Comparison of ENCODE assay signal across 22 mouse cellular contexts in genomic region chr13:31620937-31621336, GRCm38 (mm10). TPM values are rescaled to one million over a fixed set of nuclear protein-coding genes. Genes with fewer than 3 reads are reported as not detected.
DNase-seq lines count a peak whose midpoint lies in the region; ATAC-seq and TF ChIP-seq lines count a peak whose summit lies in the region.
"Had no signal": no experiment of that assay in that cellular context is flagged by ENCODE, and none has a peak within 500 bp of the region (broad histone marks: within the 10 kb centered on the region; RNA-seq: fewer than 3 reads in every experiment).

No protein-coding gene starts in this region.

- DNase-seq in embryo, embryonic 10.5 days (ENCODE audit: low spot score): peak; percentile 30
- DNase-seq in embryo, embryonic 10 days (ENCODE audit: low spot score): no peak
- DNase-seq in midbrain, embryonic 10.5 days (ENCODE audit: low spot score): peak; percentile 19
- no peak for DNase-seq in midbrain, embryonic 14.5 days
- DNase-seq in intestine, embryonic 14.5 days (ENCODE audit: low spot score): peak; percentile 52
- no peak for DNase-seq in stomach, postnatal 0 days (ENCODE audit: low spot score)
- DNase-seq in heart, adult 9 months (ENCODE audit: low spot score in 2 of 2): no peak
- no peak for DNase-seq in right cerebral cortex, postnatal 10 days (ENCODE audit: low spot score in 2 of 2)
- DNase-seq: cerebellum, postnatal 10 days; gastrocnemius, postnatal 14 days; heart, adult 2 months; heart, postnatal 10 days; kidney, adult 8-10 months; kidney, postnatal 4 days; layer of hippocampus, postnatal 36 days; left cerebral cortex, postnatal 4 days; lung, adult 2 months; retina, postnatal 1 day had no signal

- H3K4me2 ChIP-seq in midbrain, embryonic 14.5 days (ENCODE audit: low read length): no peak overlapping the region
- peak overlapping the region; percentile 67 for H3K4me2 ChIP-seq in intestine, embryonic 14.5 days (ENCODE audit: low read length)
- peak overlapping the region; percentile 69 for H3K4me2 ChIP-seq in stomach, postnatal 0 days (replicated peaks; ENCODE audit: low read depth)
- H3K4me2 ChIP-seq: forebrain, embryonic 12.5 days had no signal

- no peak for TF ChIP-seq CTCF in stomach, postnatal 0 days (IDR thresholded peaks at IDR 0.05; ENCODE audit: low read depth)

- peaks cover 100% of the 10 kb centered on the region for H3K27me3 ChIP-seq in midbrain, embryonic 10.5 days (ENCODE audit: low read depth, poor library complexity, severe bottlenecking)
- H3K27me3 ChIP-seq in midbrain, embryonic 14.5 days (ENCODE audit: control insufficient read depth, insufficient read depth, low read length): peaks cover 98% of the 10 kb centered on the region
- peaks cover 94% of the 10 kb centered on the region for H3K27me3 ChIP-seq in intestine, embryonic 14.5 days (replicated peaks; ENCODE audit: control insufficient read depth, insufficient read depth, low read length)
- H3K27me3 ChIP-seq in stomach, postnatal 0 days (ENCODE audit: control insufficient read depth, insufficient read depth, low read length): peaks cover 10% of the 10 kb centered on the region; the same call in 1 of the 2 replicates

- H3K9ac ChIP-seq in midbrain, embryonic 14.5 days (replicated peaks; ENCODE audit: low read length): no peak overlapping the region
- H3K9ac ChIP-seq in intestine, embryonic 14.5 days (ENCODE audit: low read length): peak overlapping the region; percentile 42; the same call in 1 of the 2 replicates
- H3K9ac ChIP-seq in stomach, postnatal 0 days (ENCODE audit: low read length): no peak overlapping the region
- H3K9ac ChIP-seq: forebrain, embryonic 12.5 days; hindbrain, embryonic 15.5 days had no signal

- no peak for ATAC-seq in midbrain, embryonic 14.5 days (ENCODE audit: low FRiP score, low TSS enrichment)
- no peak for ATAC-seq in intestine, embryonic 14.5 days (replicated peaks; ENCODE audit: low FRiP score, low TSS enrichment, low read depth)
- no peak for ATAC-seq in stomach, postnatal 0 days (ENCODE audit: low FRiP score, low TSS enrichment)
- ATAC-seq: CD4-positive, CD25-positive, alpha-beta regulatory T cell, adult 4 months had no signal

- no peak for TF ChIP-seq EP300 in stomach, postnatal 0 days (optimal IDR thresholded peaks at IDR 0.05)

- H3K9me3 ChIP-seq in midbrain, embryonic 10.5 days (replicated peaks): no peaks in the 10 kb centered on the region
- no peaks in the 10 kb centered on the region for H3K9me3 ChIP-seq in midbrain, embryonic 14.5 days (ENCODE audit: control insufficient read depth, low read length)
- H3K9me3 ChIP-seq in intestine, embryonic 14.5 days (ENCODE audit: control insufficient read depth, low read length): no peaks in the 10 kb centered on the region
- H3K9me3 ChIP-seq in stomach, postnatal 0 days (ENCODE audit: control insufficient read depth, low read length): no peaks in the 10 kb centered on the region
- H3K9me3 ChIP-seq: hindbrain, embryonic 15.5 days had no signal

- peaks cover 42% of the 10 kb centered on the region for H3K4me1 ChIP-seq in midbrain, embryonic 10.5 days
- H3K4me1 ChIP-seq in midbrain, embryonic 14.5 days (ENCODE audit: control insufficient read depth, insufficient read depth, low read length): peaks cover 12% of the 10 kb centered on the region; the same call in 1 of the 2 replicates
- peaks cover 11% of the 10 kb centered on the region for H3K4me1 ChIP-seq in intestine, embryonic 14.5 days (replicated peaks; ENCODE audit: control insufficient read depth, insufficient read depth, low read length)
- no peaks in the 10 kb centered on the region for H3K4me1 ChIP-seq in stomach, postnatal 0 days (replicated peaks; ENCODE audit: control insufficient read depth, insufficient read depth)

- H3K4me3 ChIP-seq in midbrain, embryonic 10.5 days: no peak overlapping the region
- H3K4me3 ChIP-seq in midbrain, embryonic 14.5 days (replicated peaks; ENCODE audit: low read depth, low read length): no peak overlapping the region
- H3K4me3 ChIP-seq in intestine, embryonic 14.5 days (ENCODE audit: low read depth, low read length): peak overlapping the region; percentile 28; the same call in 1 of the 2 replicates
- H3K4me3 ChIP-seq in stomach, postnatal 0 days (ENCODE audit: low read depth, low read length): peak overlapping the region; percentile 47; the same call in 1 of the 2 replicates
- H3K4me3 ChIP-seq: forebrain, embryonic 12.5 days; heart, adult 2 months; hindbrain, embryonic 15.5 days; megakaryocyte, embryonic 14.5 days had no signal

- no peaks in the 10 kb centered on the region for H3K36me3 ChIP-seq in midbrain, embryonic 10.5 days
- no peaks in the 10 kb centered on the region for H3K36me3 ChIP-seq in midbrain, embryonic 14.5 days (ENCODE audit: control insufficient read depth, insufficient read depth, low read length)
- no peaks in the 10 kb centered on the region for H3K36me3 ChIP-seq in intestine, embryonic 14.5 days (ENCODE audit: control insufficient read depth, insufficient read depth, low read length)
- no peaks in the 10 kb centered on the region for H3K36me3 ChIP-seq in stomach, postnatal 0 days (ENCODE audit: control insufficient read depth, insufficient read depth, low read length)
- H3K36me3 ChIP-seq: forebrain, embryonic 12.5 days; hindbrain, embryonic 15.5 days had no signal

- no peak overlapping the region for H3K27ac ChIP-seq in midbrain, embryonic 10.5 days (replicated peaks)
- H3K27ac ChIP-seq in midbrain, embryonic 14.5 days (replicated peaks; ENCODE audit: low read depth, low read length): no peak overlapping the region
- no peak overlapping the region for H3K27ac ChIP-seq in intestine, embryonic 14.5 days (ENCODE audit: low read depth)
- peak overlapping the region; percentile 61; the same call in 1 of the 2 replicates for H3K27ac ChIP-seq in stomach, postnatal 0 days (replicated peaks)
- H3K27ac ChIP-seq: forebrain, embryonic 12.5 days; heart, adult 2 months; hindbrain, embryonic 15.5 days had no signal

- 4% methylated on average over 4 of the region's 4 CpGs for WGBS in midbrain, embryonic 10.5 days
- 2% methylated on average over 4 of the region's 4 CpGs for WGBS in midbrain, embryonic 14.5 days
- 35% methylated on average over 4 of the region's 4 CpGs for WGBS in intestine, embryonic 14.5 days
- WGBS in stomach, postnatal 0 days: 52% methylated on average over 4 of the region's 4 CpGs

RNA-seq across cellular contexts. Expression of gene Foxf2, which starts 4.7 kb away (rescaled TPM):
- polyA plus RNA-seq in midbrain, embryonic 10.5 days (2016; fragmentation: Nextera tagmentation; extraction: Ambion mirVana): 7.0 and 7.1 TPM in 2 replicates
- 3.3 and 5.3 TPM in 2 replicates for polyA plus RNA-seq in midbrain, embryonic 14.5 days (2014; fragmentation: Nextera tagmentation; extraction: Ambion mirVana)
- 27.8 and 28.3 TPM in 2 replicates for polyA plus RNA-seq in intestine, embryonic 14.5 days (2014; fragmentation: Nextera tagmentation; extraction: Ambion mirVana)
- 10.0 and 12.5 TPM in 2 replicates for polyA plus RNA-seq in stomach, postnatal 0 days (2015; fragmentation: Nextera tagmentation; extraction: Ambion mirVana)
- polyA plus RNA-seq: CD4-positive, CD25-positive, alpha-beta regulatory T cell, adult 4 months had no signal

Comparison
In these comparisons a context has a peak if more than half of its experiments do, and no peak if none do; other contexts are left out.
1. DNase-seq: peak in embryo, embryonic 10.5 days (single experiment), midbrain, embryonic 10.5 days (single experiment) and intestine, embryonic 14.5 days (single experiment); none in embryo, embryonic 10 days (single experiment), midbrain, embryonic 14.5 days (single experiment), stomach, postnatal 0 days (single experiment), heart, adult 9 months (0 of 2) and right cerebral cortex, postnatal 10 days (0 of 2).
2. H3K4me3 ChIP-seq: peak in intestine, embryonic 14.5 days (single experiment) and stomach, postnatal 0 days (single experiment); none in midbrain, embryonic 10.5 days (single experiment) and midbrain, embryonic 14.5 days (single experiment).